Mouse (Mus musculus): Measurements from ENCODE around the gene Ccnq.
A peak's percentile ranks its signal among the peaks of the same experiment; 100 is the strongest.

Ccnq gene

GRCm38 (mm10) chr11:78750885-78751842 lies at the start of gene Ccnq:
Ccnq (minus strand) TSS chr11:78751729.
- peak; percentile 86 for DNase-seq (ENCODE audit: low spot score)

GRCm38 (mm10) chr11:78801094-78801493 lies 49.6 kb upstream of the Ccnq start:
- no peak for DNase-seq (ENCODE audit: low spot score)

DNA sequence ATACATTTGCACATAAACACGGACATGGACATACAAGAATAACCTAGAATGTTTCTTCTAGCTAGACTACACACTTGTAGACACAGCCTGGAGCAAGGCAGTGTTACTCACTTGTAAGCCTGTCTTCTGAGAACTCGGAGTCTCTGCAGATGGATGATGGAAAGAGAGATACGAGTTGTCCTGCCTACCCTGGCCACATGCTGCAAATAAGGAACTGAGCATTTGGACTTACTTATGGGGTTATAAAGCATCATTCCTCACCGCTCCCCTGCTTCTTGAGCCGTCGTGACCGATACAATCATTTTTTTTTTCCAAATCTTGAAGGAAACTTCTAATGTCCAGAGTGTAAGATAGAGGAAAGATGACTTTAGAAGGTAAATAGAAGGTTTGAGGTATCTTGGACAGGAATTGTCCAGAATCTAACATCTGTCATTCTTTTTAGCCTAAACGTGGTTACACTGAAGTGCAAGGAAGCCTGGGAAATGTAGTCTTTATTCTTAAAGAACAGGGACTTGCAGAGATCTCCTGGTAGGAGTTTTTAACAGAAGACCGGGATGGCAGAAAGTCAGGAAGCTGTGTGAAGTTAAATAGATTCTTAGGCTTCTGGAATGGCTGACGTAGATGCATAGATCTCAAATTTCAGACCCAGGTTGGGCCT lies 44.7 kb upstream of the Ccnq start:
- DNase-seq (ENCODE audit: low spot score), result no peak

GRCm38 (mm10) chr11:78793116-78793515 lies 41.6 kb upstream of the Ccnq start:
- no peak for DNase-seq (ENCODE audit: low spot score)

GRCm38 (mm10) chr11:78792465-78792864 lies 40.9 kb upstream of the Ccnq start:
- DNase-seq (ENCODE audit: low spot score), result no peak

GRCm38 (mm10) chr11:78792055-78792454 lies 40.5 kb upstream of the Ccnq start:
- no peak for DNase-seq (ENCODE audit: low spot score)

GRCm38 (mm10) chr11:78791582-78791981 lies 40.1 kb upstream of the Ccnq start:
- peak; percentile 42 for DNase-seq (ENCODE audit: low spot score)

GRCm38 (mm10) chr11:78789370-78790060 lies 38.0 kb upstream of the Ccnq start:
- DNase-seq (ENCODE audit: low spot score), result no peak

- DNase-seq (ENCODE audit: low spot score), result peak; percentile 19
These were observed 34.5 kb upstream of the Ccnq start for GRCm38 (mm10) chr11:78786013-78786431.

DNA sequence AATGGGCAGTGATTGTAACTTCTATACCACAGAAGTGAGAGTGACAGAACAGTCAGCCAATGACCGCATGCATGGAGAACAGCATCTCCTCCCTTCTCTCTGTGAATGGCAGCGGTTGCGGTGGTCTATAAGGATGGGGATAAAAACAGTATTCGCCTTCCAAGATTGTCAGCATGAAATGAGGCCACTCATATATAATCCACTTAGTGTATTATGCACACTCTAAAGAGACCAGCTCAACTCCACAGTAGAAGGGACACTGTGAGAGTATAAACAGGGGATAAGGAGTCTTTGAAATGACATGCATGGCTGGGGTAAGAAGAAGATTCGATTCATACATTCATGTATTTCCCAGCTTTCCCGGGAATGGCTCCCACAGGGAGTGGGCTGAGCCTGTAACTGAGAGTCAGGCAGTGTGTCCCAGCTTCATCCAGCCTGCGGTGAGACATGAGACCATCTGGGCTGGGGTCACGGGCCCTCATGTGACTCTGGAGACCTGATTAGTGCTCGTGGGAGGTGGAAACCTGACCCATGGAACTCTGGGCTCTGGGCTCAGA lies 31.3 kb upstream of the Ccnq start:
- no peak for DNase-seq (ENCODE audit: low spot score)

DNA sequence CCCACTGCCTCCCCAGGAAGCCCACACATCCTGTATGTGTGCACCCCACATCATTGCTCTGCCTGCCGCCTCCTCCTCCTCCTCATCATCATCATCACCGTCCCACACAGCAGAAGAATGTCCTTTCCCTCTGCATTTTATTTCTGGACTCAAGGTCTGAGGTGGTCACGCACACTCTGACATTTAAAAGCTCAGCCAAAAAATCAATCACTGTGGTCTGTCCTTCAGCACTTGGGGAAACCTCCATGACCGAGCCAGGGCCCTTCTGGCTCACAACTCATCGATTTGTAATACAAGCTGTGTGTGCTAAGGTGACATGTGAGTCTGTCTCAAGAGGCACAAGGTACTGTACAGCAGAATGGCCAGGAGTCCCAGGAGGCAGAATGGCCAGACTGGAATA lies 30.8 kb upstream of the Ccnq start:
- no peak for DNase-seq (ENCODE audit: low spot score)

DNA sequence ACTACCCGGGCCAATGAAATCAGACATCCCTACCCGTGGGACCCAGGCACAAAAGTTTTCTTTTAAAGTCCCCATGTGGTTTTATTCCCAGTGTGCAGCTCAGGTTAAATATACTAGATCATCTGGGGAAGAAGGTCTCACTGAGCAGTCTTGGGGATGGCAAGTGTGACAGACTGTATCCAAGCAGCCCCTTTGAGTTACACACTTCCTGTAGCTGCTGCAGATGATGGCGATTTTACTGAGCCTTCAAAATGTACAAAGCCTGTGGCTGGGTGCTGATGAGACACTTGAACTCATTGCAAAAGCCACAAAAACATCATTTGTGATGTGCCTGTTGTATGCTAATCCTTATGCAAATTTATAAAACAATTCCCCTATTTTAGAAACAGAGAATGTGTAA lies 29.0 kb upstream of the Ccnq start:
- DNase-seq (ENCODE audit: low spot score), result no peak

DNA sequence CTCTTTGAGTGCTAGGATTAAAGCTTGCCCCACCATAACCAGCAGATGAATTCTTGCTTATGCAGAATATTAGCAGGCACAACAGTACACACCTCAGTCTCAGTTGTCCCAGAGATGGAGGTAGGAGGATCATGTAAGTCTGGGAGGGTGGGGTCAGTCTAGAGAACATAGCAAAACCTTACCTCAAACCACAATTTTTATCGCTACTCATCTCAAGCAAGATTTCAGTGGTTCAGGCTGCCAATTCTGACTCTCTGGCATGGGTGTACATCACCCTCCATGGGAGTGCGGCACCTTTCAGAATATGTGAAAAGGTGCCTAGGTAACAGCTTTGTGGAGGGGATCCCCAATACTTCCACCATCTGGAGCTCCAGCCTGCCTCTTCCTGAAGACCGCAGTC lies 28.5 kb upstream of the Ccnq start:
- DNase-seq (ENCODE audit: low spot score), result no peak

DNA sequence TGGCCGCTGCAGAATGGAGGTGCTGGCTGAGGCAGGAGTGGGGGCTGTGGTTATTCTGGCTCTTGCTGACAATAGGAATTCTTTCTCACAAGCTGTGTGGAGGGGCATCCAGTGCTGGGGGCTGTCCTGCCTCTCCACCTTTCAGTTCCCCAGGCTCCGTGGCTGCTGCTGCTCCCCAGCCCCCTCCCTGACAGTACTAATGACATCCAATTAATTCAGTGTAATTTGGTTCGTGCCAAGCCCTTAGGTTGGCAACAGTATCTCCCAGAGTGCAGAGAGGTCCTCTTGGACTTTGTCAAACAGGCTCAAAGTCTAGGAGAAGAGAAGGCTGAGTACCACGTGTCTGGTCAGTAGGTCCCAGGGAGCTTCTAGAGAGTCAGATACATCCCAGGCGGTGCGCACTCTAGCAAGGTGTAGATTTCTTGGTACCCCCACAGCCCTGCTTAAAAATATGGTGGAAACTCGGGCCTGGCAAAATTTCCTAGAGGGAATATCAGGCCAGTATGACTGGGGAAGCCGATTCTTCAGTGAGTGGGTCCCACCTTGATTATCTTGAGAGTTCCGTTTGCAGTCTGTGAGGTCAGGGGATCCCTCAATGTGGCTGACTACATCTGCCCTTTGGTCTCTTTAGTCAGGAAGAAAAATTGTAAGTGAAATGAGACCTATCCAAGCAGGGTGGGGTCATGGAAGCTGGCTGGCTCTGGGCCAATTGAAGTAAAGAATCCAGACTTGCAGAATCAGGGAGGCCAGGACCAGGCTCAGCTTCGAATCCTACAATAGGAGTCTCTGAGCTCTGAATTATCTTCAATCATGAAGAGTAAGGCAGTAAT lies 26.5 kb upstream of the Ccnq start:
- DNase-seq (ENCODE audit: low spot score), result no peak

GRCm38 (mm10) chr11:78771751-78772283 lies 20.3 kb upstream of the Ccnq start:
- DNase-seq (ENCODE audit: low spot score), result no peak

GRCm38 (mm10) chr11:78770436-78770835 lies 18.9 kb upstream of the Ccnq start:
- DNase-seq (ENCODE audit: low spot score), result no peak

- no peak for DNase-seq (ENCODE audit: low spot score)
These were observed 17.2 kb upstream of the Ccnq start for GRCm38 (mm10) chr11:78768778-78769177.

DNA sequence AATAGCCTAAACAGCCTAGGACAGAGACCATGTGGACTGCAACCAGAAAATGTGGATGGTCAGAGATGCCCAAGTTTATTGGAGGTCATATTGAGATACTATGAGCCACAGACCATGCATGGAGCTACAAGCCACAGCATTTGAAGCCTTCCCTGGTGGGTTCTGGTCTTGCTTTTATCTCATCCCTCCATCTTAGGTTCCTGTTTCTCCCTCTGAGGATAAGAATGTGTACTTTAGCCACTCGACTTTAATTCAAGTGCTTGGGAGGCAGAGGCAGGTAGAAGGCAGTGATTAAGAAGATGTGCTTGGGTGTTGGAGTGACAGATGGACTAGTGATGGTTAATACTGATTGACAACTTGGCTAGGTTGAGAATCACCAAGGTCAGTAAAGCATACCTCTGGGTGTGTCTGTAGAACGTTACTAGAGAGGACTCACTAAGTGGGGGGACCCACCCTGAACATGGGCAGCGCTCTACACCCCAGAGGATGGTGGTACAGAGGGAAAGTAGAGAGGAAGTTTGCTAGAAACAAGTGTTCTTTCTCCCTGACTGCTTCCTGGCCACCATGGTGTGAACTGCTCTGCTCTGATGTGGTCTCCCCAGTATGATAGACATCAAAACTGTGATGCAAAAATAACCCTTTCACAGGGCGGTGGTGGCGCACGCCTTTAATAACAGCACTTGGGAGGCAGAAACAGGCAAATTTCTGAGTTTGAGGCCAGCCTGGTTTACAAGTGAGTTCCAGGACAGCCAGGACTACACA lies 14.7 kb upstream of the Ccnq start:
- no peak for DNase-seq (ENCODE audit: low spot score)

GRCm38 (mm10) chr11:78764820-78765219 lies 13.3 kb upstream of the Ccnq start:
- no peak for DNase-seq (ENCODE audit: low spot score)

DNA sequence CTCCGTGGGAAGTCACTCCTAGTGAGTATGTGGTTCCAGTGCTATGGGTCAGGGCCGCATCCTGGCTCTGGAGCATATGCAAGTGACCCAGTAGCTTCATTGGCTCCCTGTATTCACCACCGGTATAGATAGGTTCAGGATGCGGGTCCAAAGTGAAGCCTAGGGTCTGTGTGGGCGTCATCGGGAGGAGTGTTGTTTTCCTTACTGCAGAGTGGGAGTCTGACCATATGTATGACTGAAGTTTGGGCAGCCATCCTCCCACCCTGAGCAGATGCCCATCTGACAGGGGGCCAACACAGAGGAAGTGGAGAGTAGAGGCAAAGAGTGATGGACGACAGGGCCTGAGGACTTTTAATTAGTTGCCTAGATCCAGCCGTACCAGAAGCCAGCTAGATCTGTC lies 12.8 kb upstream of the Ccnq start:
- no peak for DNase-seq (ENCODE audit: low spot score)
